Mouse (Mus musculus) MEL (cell line): ENCODE results near the gene Kansl1. TPM values are rescaled to one million over a fixed set of nuclear protein-coding genes. Genes with fewer than 3 reads are reported as not detected.

Experiments used
- DNase-seq: peaks from one replicate; pipeline ENCODE4 v3.0.0; 2011; ENCODE audit warnings: low read depth, low spot score
- H3K27ac ChIP-seq: 2 replicates; pipeline ENCODE4 v1.5.1; 2012; ENCODE audit warnings: low read depth, mild to moderate bottlenecking, control low read depth, low read length, moderate library complexity; ENCODE audit not compliant: control insufficient read depth
- H3K27me3 ChIP-seq, 2 experiments: fragments of 150-350 bp in 1 of 2; sonication (generic) in 1 of 2; 2 replicates each; pipeline ENCODE4 v1.6.1; 2012; ENCODE audit warnings: low read length in 2 of 2, mild to moderate bottlenecking in 2 of 2, improper control_type of control experiment in 1 of 2, moderate library complexity in 1 of 2; ENCODE audit not compliant: insufficient read depth in 2 of 2, control insufficient read depth in 1 of 2
- H3K36me3 ChIP-seq, 2 experiments: 2 replicates each; pipeline ENCODE4 v1.6.1; 2012 to 2014; ENCODE audit warnings: low read length in 2 of 2, improper control_type of control experiment in 1 of 2, inconsistent platforms in 1 of 2, mild to moderate bottlenecking in 1 of 2; ENCODE audit not compliant: insufficient read depth in 2 of 2, control insufficient read depth in 1 of 2
- H3K4me1 ChIP-seq, 2 experiments: fragments of 150-350 bp in 1 of 2; sonication (generic) in 1 of 2; 2 replicates each; pipeline ENCODE4 v1.6.1; 2012; ENCODE audit warnings: low read length in 2 of 2, improper control_type of control experiment in 1 of 2, mild to moderate bottlenecking in 1 of 2; ENCODE audit not compliant: insufficient read depth in 2 of 2, control insufficient read depth in 1 of 2
- H3K4me3 ChIP-seq, 2 experiments: fragments of 150-350 bp in 1 of 2; sonication (generic) in 1 of 2; 2 replicates each; pipeline ENCODE4 v1.5.1; 2012; ENCODE audit warnings: low read depth in 2 of 2, low read length in 2 of 2, mild to moderate bottlenecking in 2 of 2, moderate library complexity in 2 of 2, control low read depth in 1 of 2, improper control_type of control experiment in 1 of 2; ENCODE audit not compliant: control insufficient read depth in 1 of 2, insufficient read depth in 1 of 2
- H3K79me2 ChIP-seq: 2 replicates; pipeline ENCODE4 v1.6.1; 2012; ENCODE audit warnings: mild to moderate bottlenecking, low read length, moderate library complexity; ENCODE audit not compliant: control insufficient read depth, poor library complexity, insufficient read depth
- H3K9ac ChIP-seq: 2 replicates; pipeline ENCODE4 v1.6.1; 2012; ENCODE audit warnings: low read depth, mild to moderate bottlenecking, control low read depth, low read length, moderate library complexity; ENCODE audit not compliant: control insufficient read depth, poor library complexity, severe bottlenecking
- H3K9me3 ChIP-seq: fragments of 150-350 bp; sonication (generic); replicated peaks from 2 replicates; pipeline ENCODE4 v1.6.1; 2012; ENCODE audit warnings: mild to moderate bottlenecking, low read length, improper control_type of control experiment, moderate library complexity; ENCODE audit not compliant: insufficient read depth
- BHLHE40 ChIP-seq: IDR thresholded peaks from 2 replicates; pipeline ENCODE4 v1.6.1; 2012; ENCODE audit warnings: low read depth, mild to moderate bottlenecking, inconsistent platforms, low read length, improper control_type of control experiment, borderline replicate concordance
- CHD1 ChIP-seq: IDR thresholded peaks from 2 replicates; pipeline ENCODE4 v1.6.1; 2012; ENCODE audit warnings: low read depth, mild to moderate bottlenecking, inconsistent platforms, low read length, improper control_type of control experiment
- E2F4 ChIP-seq: IDR thresholded peaks from 2 replicates; pipeline ENCODE4 v1.6.1; 2011; ENCODE audit warnings: low read depth, low read length, improper control_type of control experiment, borderline replicate concordance
- ELF1 ChIP-seq: IDR thresholded peaks from 2 replicates; pipeline ENCODE4 v1.6.1; 2014; ENCODE audit warnings: low read depth, mild to moderate bottlenecking, inconsistent platforms, low read length, improper control_type of control experiment, moderate library complexity
- EP300 ChIP-seq, 2 experiments: IDR thresholded peaks; 2 replicates each; pipeline ENCODE4 v1.6.1; 2011; ENCODE audit warnings: improper control_type of control experiment in 2 of 2, low read length in 2 of 2, low read depth in 1 of 2, mild to moderate bottlenecking in 1 of 2
- ETS1 ChIP-seq: IDR thresholded peaks from 2 replicates; pipeline ENCODE4 v1.6.1; 2012; ENCODE audit warnings: low read depth, mild to moderate bottlenecking, inconsistent platforms, low read length, improper control_type of control experiment, moderate library complexity
- GABPA ChIP-seq: IDR thresholded peaks from 2 replicates; pipeline ENCODE4 v1.6.1; 2012; ENCODE audit warnings: low read depth, mild to moderate bottlenecking, inconsistent platforms, low read length, improper control_type of control experiment, moderate library complexity
- GATA1 ChIP-seq: IDR thresholded peaks from 2 replicates; pipeline ENCODE4 v1.6.1; 2011; ENCODE audit warnings: low read depth, low read length, improper control_type of control experiment
- KAT2A ChIP-seq: conservative IDR thresholded peaks from 2 replicates; pipeline ENCODE4 v1.6.1; 2012; ENCODE audit warnings: low read depth, low read length, improper control_type of control experiment, inconsistent platforms
- MAFK ChIP-seq: IDR thresholded peaks from 2 replicates; pipeline ENCODE4 v1.6.1; 2011; ENCODE audit warnings: low read depth, mild to moderate bottlenecking, low read length, improper control_type of control experiment, borderline replicate concordance
- MAX ChIP-seq: IDR thresholded peaks from 2 replicates; pipeline ENCODE4 v1.6.1; 2011; ENCODE audit warnings: low read length, improper control_type of control experiment
- MAZ ChIP-seq: IDR thresholded peaks from 2 replicates; pipeline ENCODE4 v1.6.1; 2012; ENCODE audit warnings: low read depth, mild to moderate bottlenecking, inconsistent platforms, low read length, improper control_type of control experiment
- MXI1 ChIP-seq: IDR thresholded peaks from 2 replicates; pipeline ENCODE4 v1.6.1; 2011; ENCODE audit warnings: mild to moderate bottlenecking, low read depth, low read length, improper control_type of control experiment
- MYB ChIP-seq: IDR thresholded peaks from 2 replicates; pipeline ENCODE4 v1.6.1; 2011; ENCODE audit warnings: mild to moderate bottlenecking, low read depth, low read length, improper control_type of control experiment
- MYC ChIP-seq: IDR thresholded peaks from 2 replicates; pipeline ENCODE4 v1.6.1; 2011; ENCODE audit warnings: low read depth, mild to moderate bottlenecking, low read length, improper control_type of control experiment, moderate library complexity
- NELFE ChIP-seq: IDR thresholded peaks from 2 replicates; pipeline ENCODE4 v1.6.1; 2011; ENCODE audit warnings: low read depth, low read length, improper control_type of control experiment
- POLR2A ChIP-seq, 2 experiments: IDR thresholded peaks; 2 replicates each; pipeline ENCODE4 v1.6.1; 2011 to 2012; ENCODE audit warnings: low read length in 2 of 2, mild to moderate bottlenecking in 2 of 2, control low read depth in 1 of 2, improper control_type of control experiment in 1 of 2, low read depth in 1 of 2, moderate library complexity in 1 of 2; ENCODE audit not compliant: control insufficient read depth in 1 of 2, insufficient read depth in 1 of 2, poor library complexity in 1 of 2
- POLR2AphosphoS2 ChIP-seq: IDR thresholded peaks from 2 replicates; pipeline ENCODE4 v1.6.1; 2011; ENCODE audit warnings: low read length, improper control_type of control experiment
- POLR2AphosphoS5 ChIP-seq: IDR thresholded peaks from 2 replicates; pipeline ENCODE4 v1.6.1; 2012; ENCODE audit warnings: low read depth, borderline replicate concordance, mild to moderate bottlenecking, inconsistent platforms, low read length, moderate library complexity, mixed read lengths
- RAD21 ChIP-seq: IDR thresholded peaks from 2 replicates; pipeline ENCODE4 v1.6.1; 2011; ENCODE audit warnings: mild to moderate bottlenecking, low read depth, low read length, improper control_type of control experiment
- RCOR1 ChIP-seq: IDR thresholded peaks from 2 replicates; pipeline ENCODE4 v1.6.1; 2012; ENCODE audit warnings: low read depth, mild to moderate bottlenecking, inconsistent platforms, low read length, improper control_type of control experiment
- SIN3A ChIP-seq: IDR thresholded peaks from 2 replicates; pipeline ENCODE4 v1.6.1; 2012; ENCODE audit warnings: low read length, improper control_type of control experiment, inconsistent platforms
- SMC3 ChIP-seq: IDR thresholded peaks from 2 replicates; pipeline ENCODE4 v1.6.1; 2011; ENCODE audit warnings: low read depth, low read length, improper control_type of control experiment
- USF1 ChIP-seq: IDR thresholded peaks from 2 replicates; pipeline ENCODE4 v1.6.1; 2014; ENCODE audit warnings: low read depth, mild to moderate bottlenecking, inconsistent platforms, low read length, improper control_type of control experiment, moderate library complexity
- USF2 ChIP-seq, 2 experiments: IDR thresholded peaks; 2 replicates each; pipeline ENCODE4 v1.6.1; 2011 to 2012; ENCODE audit warnings: improper control_type of control experiment in 2 of 2, low read length in 2 of 2, borderline replicate concordance in 1 of 2, inconsistent platforms in 1 of 2, low read depth in 1 of 2, mild to moderate bottlenecking in 1 of 2; ENCODE audit not compliant: insufficient read depth in 1 of 2
- ZC3H11A ChIP-seq: IDR thresholded peaks from 2 replicates; pipeline ENCODE4 v1.6.1; 2012; ENCODE audit warnings: low read depth, mild to moderate bottlenecking, inconsistent platforms, low read length, improper control_type of control experiment
- ZMIZ1 ChIP-seq: IDR thresholded peaks from 2 replicates; pipeline ENCODE4 v1.6.1; 2012; ENCODE audit warnings: low read depth, mild to moderate bottlenecking, inconsistent platforms, low read length, improper control_type of control experiment, moderate library complexity
- ZNF384 ChIP-seq: IDR thresholded peaks from 2 replicates; pipeline ENCODE4 v1.6.1; 2012; ENCODE audit warnings: low read depth, mild to moderate bottlenecking, inconsistent platforms, low read length, improper control_type of control experiment
- polyA plus RNA-seq, 2 experiments: library from polyadenylated mRNA; stranded (reverse) in 1 of 2; unstranded in 1 of 2; fragments of >175 nt in 1 of 2; fragments of >200 nt in 1 of 2; gene quantifications; 2 replicates each; pipeline versions ENCODE4 v1.2.1 to v1.2.4; 2012; ENCODE audit warnings: low replicate concordance in 2 of 2, low read depth in 1 of 2; ENCODE audit not compliant: insufficient read length in 2 of 2, insufficient read depth in 1 of 2, missing spikeins in 1 of 2
- total RNA-seq: library from RNA; depleted of rRNA; stranded (reverse); fragments of 300-350 nt; gene quantifications from 2 replicates; pipeline ENCODE4 v1.2.3, GENCODE M21; 2012

Gene Kansl1
- total and polyA plus RNA-seq, 3 experiments: 14.9 to 76.3 (median 56.4) TPM

- TF ChIP-seq POLR2AphosphoS5 (0 out of 2 replicates have a peak, but pooled peaks have one; percentile 85), NELFE (peak; percentile 87), EP300 (IDR thresholded peaks at IDR 0.05; ENCODE audit: low read depth in 1 of 2, low read length in 2 of 2) (no peak; a peak in 1 of 4 replicates), USF1 (peak; percentile 23; the same call in 1 of the 2 replicates), POLR2A (IDR thresholded peaks at IDR 0.05; ENCODE audit: control insufficient read depth in 1 of 2, insufficient read depth in 1 of 2, low read depth in 1 of 2, low read length in 2 of 2, poor library complexity in 1 of 2) (peak; percentile 84 to 96), MYC (peak; percentile 83), E2F4 (0 out of 2 replicates have a peak, but pooled peaks have one; percentile 4), ZC3H11A (no peak), CHD1 (peak; percentile 17; the same call in 1 of the 2 replicates), MAFK (no peak), ZMIZ1 (peak; percentile 80), KAT2A (peak; percentile 87), USF2 (IDR thresholded peaks at IDR 0.05; ENCODE audit: borderline replicate concordance in 1 of 2, insufficient read depth in 1 of 2, low read depth in 1 of 2, low read length in 2 of 2) (no peak), SIN3A (peak; percentile 90), MAX (peak; percentile 72), SMC3 (peak; percentile 26; the same call in 1 of the 2 replicates), ELF1 (peak; percentile 83), POLR2AphosphoS2 (peak; percentile 76), MXI1 (peak; percentile 84), MYB (no peak)
Measured at GRCm38 (mm10) chr11:104442333-104443136, 26.1 kb downstream of the Kansl1 start (continued).

- peaks cover 21 to 53% of the 10 kb centered on the region in 2 experiments for H3K4me1 ChIP-seq
- H3K79me2 ChIP-seq: peaks cover 62% of the 10 kb centered on the region
- peak; percentile 78 for DNase-seq
- peak overlapping the region; percentile 68 to 74 for H3K4me3 ChIP-seq
- H3K9me3 ChIP-seq: no peaks in the 10 kb centered on the region
- no peaks in the 10 kb centered on the region for H3K27me3 ChIP-seq
- peaks cover 0 to 62% of the 10 kb centered on the region in 2 experiments; a peak in 2 of 4 replicates for H3K36me3 ChIP-seq
- H3K27ac ChIP-seq: peak overlapping the region; percentile 95
- H3K9ac ChIP-seq: peak overlapping the region; percentile 91
- TF ChIP-seq GABPA (0 out of 2 replicates have a peak, but pooled peaks have one; percentile 10), ZC3H11A (peak; percentile 30; the same call in 1 of the 2 replicates), GATA1 (no peak), SIN3A (peak; percentile 77), MAZ (peak; percentile 50), EP300 (IDR thresholded peaks at IDR 0.05; ENCODE audit: low read depth in 1 of 2, low read length in 2 of 2) (peak in 1 of 2 experiments; percentile 46; a peak in 1 of 4 replicates), CHD1 (peak; percentile 38), RCOR1 (peak; percentile 47), SMC3 (no peak; the same call in 1 of the 2 replicates), MAX (peak; percentile 50; the same call in 1 of the 2 replicates), KAT2A (no peak), MAFK (no peak), POLR2A (IDR thresholded peaks at IDR 0.05; ENCODE audit: control insufficient read depth in 1 of 2, insufficient read depth in 1 of 2, low read depth in 1 of 2, low read length in 2 of 2, poor library complexity in 1 of 2) (peak; percentile 49 to 54; a peak in 2 of 4 replicates), ZMIZ1 (no peak; the same call in 1 of the 2 replicates), ZNF384 (no peak), E2F4 (no peak), ETS1 (no peak), RAD21 (no peak), BHLHE40 (no peak), NELFE (no peak)
Measured at GRCm38 (mm10) chr11:104441475-104442332, 27.0 kb downstream of the Kansl1 start.
